Mouse (Mus musculus) forebrain, embryonic 15.5 days (tissue): ENCODE measurements around the gene Gm20826. TPM values are rescaled to one million over a fixed set of nuclear protein-coding genes. Genes with fewer than 3 reads are reported as not detected.
"Not testable (repeated sequence)": the region's sequence is repeated elsewhere in the genome, so short reads cannot be mapped to it uniquely, and the experiment has no call there.

Experiments used
- ATAC-seq: fragments of 200-750 bp; cut with Nextera tagmentation; replicated peaks from 2 replicates; pipeline ENCODE4 v1.8.0; 2017; ENCODE audit warnings: mild to moderate bottlenecking, moderate TSS enrichment, moderate library complexity
- H3K27ac ChIP-seq: fragments of 300-500 bp; sonication (generic); replicated peaks from 2 replicates; pipeline ENCODE4 v1.5.1; 2015; ENCODE audit warnings: mild to moderate bottlenecking, inconsistent platforms
- H3K27me3 ChIP-seq: fragments of 300-500 bp; sonication (generic); 2 replicates; pipeline ENCODE4 v1.6.1; 2015; ENCODE audit warnings: inconsistent platforms
- H3K36me3 ChIP-seq: fragments of 300-500 bp; sonication (generic); 2 replicates; pipeline ENCODE4 v1.6.1; 2015; ENCODE audit warnings: mild to moderate bottlenecking, inconsistent platforms
- H3K4me1 ChIP-seq: fragments of 300-500 bp; sonication (generic); 2 replicates; pipeline ENCODE4 v1.6.1; 2015; ENCODE audit warnings: inconsistent platforms
- H3K4me2 ChIP-seq: fragments of 300-500 bp; sonication (generic); replicated peaks from 2 replicates; pipeline ENCODE4 v1.6.1; 2015; ENCODE audit warnings: mild to moderate bottlenecking, inconsistent platforms
- H3K4me3 ChIP-seq: fragments of 300-500 bp; sonication (generic); 2 replicates; pipeline ENCODE4 v1.5.1; 2015; ENCODE audit warnings: mild to moderate bottlenecking, inconsistent platforms
- H3K9ac ChIP-seq: fragments of 300-500 bp; sonication (generic); replicated peaks from 2 replicates; pipeline ENCODE4 v1.6.1; 2015; ENCODE audit warnings: mild to moderate bottlenecking, inconsistent platforms
- H3K9me3 ChIP-seq: fragments of 300-500 bp; sonication (generic); 2 replicates; pipeline ENCODE4 v1.6.1; 2016; ENCODE audit warnings: inconsistent platforms
- WGBS: fragments of 180-500 bp; shearing (Covaris S2); methylation state at CpG from one replicate; pipeline ENCODE4 v1.1.7; 2015; ENCODE audit warnings: mixed read lengths; 5-methylcytosine and 5-hydroxymethylcytosine counted together
- polyA plus RNA-seq: library from polyadenylated mRNA; unstranded; fragments of >200 nt; fragmentation: Nextera tagmentation; extraction: Ambion mirVana; gene quantifications from 2 replicates; pipeline ENCODE4 v1.2.1, GENCODE M21; 2015

Gm20826 gene
- polyA plus RNA-seq = 0.04 TPM in 1 of 2 replicates, not detected in the other

DNA sequence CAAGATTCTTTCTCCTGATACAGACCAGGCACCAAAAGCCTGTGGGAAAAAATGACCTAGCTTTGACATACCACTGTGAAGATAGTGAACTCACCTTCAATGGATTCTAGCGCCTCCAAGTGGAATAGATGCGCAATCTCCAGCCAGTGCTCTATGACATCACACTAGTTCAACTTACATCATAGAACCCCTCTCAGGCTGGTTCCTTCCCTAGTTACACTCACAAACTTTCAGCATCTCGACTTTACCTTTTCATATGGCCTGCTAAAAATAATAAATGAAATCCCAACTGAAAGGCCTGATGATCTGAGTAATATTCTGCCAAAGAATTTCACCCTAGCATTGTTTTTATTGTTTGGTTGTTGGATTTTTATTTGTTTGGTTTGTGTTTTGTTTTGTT, at the start of gene Gm20826:
Gene Gm20826, minus strand, starts transcription at position 101 of the 400 bp plus-strand sequence.
- H3K9me3 ChIP-seq, H3K4me2 ChIP-seq, H3K36me3 ChIP-seq, H3K9ac ChIP-seq, H3K4me3 ChIP-seq, H3K4me1 ChIP-seq, ATAC-seq, H3K27me3 ChIP-seq, H3K27ac ChIP-seq: not testable (repeated sequence)
- no CpG with 5 or more reads among the region's 3 CpGs for WGBS

Other genes with a start within 250 kb of the Gm20826 start
- not detected in 2 replicates for gene Gm21788, start 233.5 kb downstream of the Gm20826 start, polyA plus RNA-seq
- gene Gm28576, start 84.5 kb upstream of the Gm20826 start, polyA plus RNA-seq = not detected in 2 replicates